Mouse (Mus musculus) stomach, postnatal 0 days (tissue): Measurements from ENCODE around the gene Tagap1.
"Not testable (repeated sequence)": the region's sequence is repeated elsewhere in the genome, so short reads cannot be mapped to it uniquely, and the experiment has no call there.

Source experiments
- CTCF ChIP-seq: IDR thresholded peaks from 2 replicates; pipeline ENCODE4 v1.5.1; 2016; ENCODE audit warnings: antibody characterized with exemption, low read depth, mild to moderate bottlenecking, moderate library complexity
- EP300 ChIP-seq: optimal IDR thresholded peaks from 2 replicates; pipeline ENCODE3; 2016; ENCODE audit warnings: antibody characterized with exemption

DNA sequence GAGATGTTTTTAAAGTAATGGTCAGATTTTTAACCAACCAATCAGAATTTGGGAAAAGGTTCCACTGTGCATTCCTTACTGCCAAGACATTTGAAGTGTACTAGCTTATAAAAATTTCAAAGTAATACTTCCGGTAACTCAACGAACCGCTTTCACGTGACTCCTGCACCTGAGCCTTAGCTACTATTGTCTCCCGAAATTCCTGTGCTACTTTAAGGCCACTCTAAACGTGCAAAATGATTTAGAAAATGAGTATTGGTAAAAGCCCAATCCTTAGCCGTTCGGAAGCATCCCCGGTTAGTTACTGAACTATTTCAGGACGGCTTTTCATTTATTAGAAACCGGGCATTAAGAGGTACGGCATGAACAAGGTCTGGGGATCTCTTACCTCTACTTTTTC is 607 bp downstream of the Tagap1 start:
- TF ChIP-seq EP300, CTCF: not testable (repeated sequence)
